Mouse (Mus musculus): ENCODE results near the gene Cntf.

DNA sequence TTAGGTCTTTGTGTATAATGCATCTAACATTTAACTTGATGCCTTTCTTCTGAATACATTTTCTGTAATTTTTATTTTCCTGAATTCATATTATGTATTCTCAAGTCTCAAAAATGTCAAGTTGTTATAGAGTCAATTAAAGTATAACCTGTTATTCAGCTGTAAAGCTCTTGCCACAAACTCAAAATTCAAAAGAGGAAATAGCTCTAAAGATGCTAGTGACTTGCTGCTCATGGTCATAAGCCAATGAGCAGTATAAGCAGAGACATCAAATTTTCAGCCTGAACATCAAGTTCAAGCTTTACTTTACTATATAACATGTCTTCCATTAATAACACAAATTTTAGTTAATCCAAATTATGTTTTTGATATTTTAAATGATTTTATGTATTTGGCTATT is 26.9 kb upstream of the Cntf start:
- TF ChIP-seq CTCF (IDR thresholded peaks at IDR 0.05; ENCODE audit: control insufficient read depth, insufficient read depth, low read length): no peak
- TF ChIP-seq POLR2A (IDR thresholded peaks at IDR 0.05; ENCODE audit: borderline replicate concordance, control insufficient read depth, low read depth, low read length): no peak
